Mouse (Mus musculus) right cerebral cortex, adult 2 months (tissue): ENCODE measurements at regions not wholly inside any gene's neighbourhood (a gene's known extent, or its start where the extent isn't known, plus 50 kb on each side); places are given as distances from the start of the nearest gene placed in this dataset.

ENCODE experiments used
- DNase-seq, 2 experiments: peaks; one replicate each; pipeline ENCODE4 v3.0.0; 2021 to 2022; ENCODE audit warnings: low spot score in 2 of 2

DNA sequence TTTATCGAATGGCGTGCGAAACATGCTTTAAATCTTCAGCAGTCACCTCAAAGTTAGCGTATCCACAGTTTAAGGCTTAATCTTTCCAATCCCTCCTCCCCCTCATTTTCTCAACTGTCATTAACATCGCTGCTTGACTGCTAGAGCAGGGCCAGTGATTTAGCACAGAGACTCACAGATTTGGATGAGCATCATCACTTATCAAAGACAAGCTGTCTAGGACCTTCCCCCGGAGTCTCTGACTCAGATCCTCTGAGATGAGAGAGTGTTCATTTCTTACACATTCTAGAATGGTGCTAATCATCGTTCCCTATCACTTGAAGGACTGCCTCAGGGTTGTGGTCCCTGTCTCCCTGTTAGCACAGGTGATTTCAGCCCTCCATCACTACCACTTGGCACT is 112.1 kb upstream of the Tmem132c start:
- DNase-seq: no peak

DNA sequence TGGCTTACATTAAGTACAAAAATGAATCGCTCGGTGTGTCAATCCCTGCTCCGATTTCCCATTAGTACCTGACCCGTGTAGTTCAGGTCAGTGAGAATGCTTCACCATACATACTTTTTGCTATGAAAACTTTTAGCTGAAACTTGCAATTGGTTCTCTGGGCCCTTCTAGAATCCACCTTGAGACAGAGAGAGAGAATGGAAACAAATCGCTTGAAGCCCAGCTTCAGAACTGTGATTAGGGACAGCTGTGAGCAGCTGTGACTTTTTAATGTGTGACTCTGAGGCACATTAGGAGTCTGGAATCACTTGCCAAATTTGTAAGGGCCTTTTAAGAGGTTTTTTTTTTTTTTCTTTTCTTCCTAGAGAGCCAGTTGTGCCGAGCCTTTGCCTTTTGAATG is 107.2 kb upstream of the Tmem132c start:
- no peak for DNase-seq

GRCm38 (mm10) chr5:127140651-127141050 is 101.0 kb upstream of the Tmem132c start:
- no peak for DNase-seq

DNA sequence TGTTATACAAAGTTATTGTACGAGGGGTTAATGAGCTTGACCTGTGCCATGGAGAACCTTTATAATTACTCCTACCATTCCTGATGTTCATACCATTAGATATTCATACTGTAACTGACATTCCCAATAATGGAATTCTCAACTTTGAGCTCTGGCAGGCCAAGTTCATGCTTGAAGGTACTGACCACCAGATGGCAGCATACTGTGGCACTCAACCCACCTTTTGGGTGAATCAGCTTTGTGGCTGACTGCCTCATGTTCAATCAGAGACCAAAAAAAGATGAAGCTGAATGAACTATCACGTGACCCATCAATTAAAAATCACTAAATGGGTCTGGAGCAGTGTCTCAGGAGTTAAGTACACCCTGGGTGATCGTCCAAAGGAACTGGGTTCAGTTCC is 81.3 kb upstream of the Tmem132c start:
- peak; percentile 27 to 44 for DNase-seq

DNA sequence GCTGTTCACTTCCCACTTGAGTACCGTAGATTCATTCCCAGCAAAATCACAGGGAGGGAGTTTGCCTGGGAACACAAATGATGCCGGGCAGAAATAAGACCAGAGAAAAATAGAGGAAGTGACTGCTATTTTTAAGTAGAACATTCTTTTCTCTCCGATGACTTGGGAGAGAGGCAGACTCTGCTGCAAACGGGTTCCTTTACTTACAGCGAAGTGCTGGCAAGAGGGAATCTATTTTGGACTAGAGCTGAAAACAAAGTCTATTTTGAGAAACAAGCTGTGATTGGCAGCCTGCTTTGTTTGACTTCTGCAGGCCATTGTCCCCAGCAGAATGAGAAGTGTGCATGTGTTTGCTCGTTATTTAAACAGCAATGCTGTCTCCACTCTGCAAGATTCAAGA is 78.2 kb upstream of the Tmem132c start:
- DNase-seq: peak; percentile 34 to 44

DNA sequence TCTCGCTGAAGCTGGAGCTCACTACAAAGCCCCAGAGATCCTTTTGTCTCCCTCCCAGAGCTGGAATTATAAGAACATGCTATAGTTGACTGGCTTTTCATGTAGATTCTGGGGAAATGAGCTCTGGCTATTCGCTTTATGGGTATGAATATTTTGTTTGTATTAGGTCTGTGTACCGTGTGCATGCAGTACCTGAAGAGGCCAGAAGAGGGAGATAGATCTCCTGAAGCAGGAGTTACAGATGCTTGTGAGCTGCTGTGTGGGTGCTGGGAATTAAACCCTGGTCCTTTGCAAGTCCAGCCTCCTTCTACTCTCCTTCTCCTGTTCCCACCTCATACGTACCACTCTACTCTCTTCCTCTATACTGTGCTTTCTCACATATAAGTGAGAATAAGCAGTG is 52.6 kb upstream of the Tmem132c start:
- DNase-seq: no peak
